Mouse (Mus musculus) brain, embryonic 14.5 days (tissue): ENCODE results near the gene Zcchc10.

ENCODE experiments used
- CTCF ChIP-seq: fragments of 200-500 bp; IDR thresholded peaks from 2 replicates; pipeline ENCODE4 v1.5.1; 2012; ENCODE audit warnings: inconsistent platforms, mild to moderate bottlenecking, moderate library complexity, borderline replicate concordance; ENCODE audit not compliant: insufficient read depth, insufficient read length; ENCODE audit errors: extremely low read depth
- POLR2A ChIP-seq: fragments of 200-500 bp; IDR thresholded peaks from 2 replicates; pipeline ENCODE4 v1.6.1; 2012; ENCODE audit warnings: mild to moderate bottlenecking, inconsistent platforms, borderline replicate concordance; ENCODE audit not compliant: poor library complexity, insufficient read depth, insufficient read length, severe bottlenecking; ENCODE audit errors: extremely low read depth

- TF ChIP-seq POLR2A (no peak), CTCF (no peak)
Observed at GRCm38 (mm10) chr11:53318041-53318440, 6.4 kb upstream of the Zcchc10 start.
